Mouse (Mus musculus) stomach, embryonic 14.5 days (tissue): Measurements from ENCODE around the gene Rbpj. TPM values are rescaled to one million over a fixed set of nuclear protein-coding genes. Genes with fewer than 3 reads are reported as not detected.
A peak's percentile ranks its signal among the peaks of the same experiment; 100 is the strongest.

ENCODE experiments used
- ATAC-seq: fragments of 200-750 bp; cut with Nextera tagmentation; 2 replicates; pipeline ENCODE4 v1.8.0; 2017; ENCODE audit warnings: low read depth, moderate TSS enrichment; ENCODE audit not compliant: insufficient number of reproducible peaks, insufficient read depth, low FRiP score
- H3K27ac ChIP-seq: fragments of 300-500 bp; sonication (generic); 2 replicates; pipeline ENCODE4 v1.5.1; 2014; ENCODE audit warnings: mild to moderate bottlenecking, low read length, moderate library complexity, mixed read lengths
- H3K27me3 ChIP-seq: fragments of 300-500 bp; sonication (generic); 2 replicates; pipeline ENCODE4 v1.6.1; 2014; ENCODE audit warnings: low read length, control low read depth, mixed read lengths; ENCODE audit not compliant: control insufficient read depth, insufficient read depth
- H3K36me3 ChIP-seq: fragments of 300-500 bp; sonication (generic); 2 replicates; pipeline ENCODE4 v1.6.1; 2014; ENCODE audit warnings: mild to moderate bottlenecking, control low read depth, low read length, moderate library complexity, mixed read lengths; ENCODE audit not compliant: control insufficient read depth, insufficient read depth
- H3K4me1 ChIP-seq: fragments of 300-500 bp; sonication (generic); 2 replicates; pipeline ENCODE4 v1.6.1; 2014; ENCODE audit warnings: low read length, control low read depth, mixed read lengths; ENCODE audit not compliant: control insufficient read depth, insufficient read depth
- H3K4me2 ChIP-seq: fragments of 300-500 bp; sonication (generic); replicated peaks from 2 replicates; pipeline ENCODE4 v1.6.1; 2014; ENCODE audit warnings: low read depth, low read length, control low read depth
- H3K4me3 ChIP-seq: fragments of 300-500 bp; sonication (generic); 2 replicates; pipeline ENCODE4 v1.5.1; 2014; ENCODE audit warnings: low read depth, low read length, control low read depth
- H3K9ac ChIP-seq: fragments of 300-500 bp; sonication (generic); replicated peaks from 2 replicates; pipeline ENCODE4 v1.6.1; 2014; ENCODE audit warnings: low read depth, mild to moderate bottlenecking, control low read depth, low read length, moderate library complexity, mixed read lengths
- H3K9me3 ChIP-seq: fragments of 300-500 bp; sonication (generic); 2 replicates; pipeline ENCODE4 v1.6.1; 2016; ENCODE audit warnings: low read depth, low read length, control low read depth; ENCODE audit not compliant: control insufficient read depth
- WGBS: fragments of 180-500 bp; shearing (Covaris S2); extraction: QIAGEN DNeasy Blood & Tissue Kit; methylation state at CpG from one replicate; pipeline ENCODE4 v1.1.7; 2014; 5-methylcytosine and 5-hydroxymethylcytosine counted together
- polyA plus RNA-seq: library from polyadenylated mRNA; unstranded; fragments of >200 nt; fragmentation: Nextera tagmentation; extraction: Ambion mirVana; gene quantifications from 2 replicates; pipeline ENCODE4 v1.2.1, GENCODE M21; 2014

Rbpj gene
- 42.4 and 45.4 TPM in 2 replicates for polyA plus RNA-seq

DNA sequence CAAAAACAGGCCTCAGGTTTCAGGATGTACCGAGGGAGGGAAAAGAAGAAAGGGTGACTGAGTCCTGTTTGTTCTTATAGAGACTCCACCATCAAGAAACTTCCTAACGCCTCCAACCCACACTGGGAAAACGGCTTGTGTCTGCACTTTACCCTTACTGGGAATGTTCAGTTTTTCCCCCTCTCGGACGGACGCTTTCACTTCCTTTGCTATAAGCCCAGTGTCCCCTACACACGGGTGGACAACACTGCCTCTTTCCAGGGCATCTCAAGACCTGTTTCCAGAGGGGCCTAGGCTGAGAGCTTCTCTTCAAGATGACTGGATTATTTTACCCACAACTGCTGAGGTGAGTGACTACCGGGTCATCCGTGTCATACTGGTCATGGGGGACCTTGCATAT is at the start of gene Rbpj:
Rbpj (plus strand) TSS at position 270 of the 400 bp plus-strand sequence.
- Histone ChIP-seq H3K36me3 (no peaks in the 10 kb centered on the region), H3K9me3 (no peaks in the 10 kb centered on the region), H3K4me3 (no peak within 1 kb of the TSS), H3K27ac (no peak within 1 kb of the TSS), H3K9ac (no peak within 1 kb of the TSS), H3K4me1 (peaks cover 19% of the 10 kb centered on the region), H3K27me3 (no peaks in the 10 kb centered on the region), H3K4me2 (no peak within 1 kb of the TSS)
- 90% methylated on average over 9 of the region's 9 CpGs for WGBS
- no peak for ATAC-seq

DNA sequence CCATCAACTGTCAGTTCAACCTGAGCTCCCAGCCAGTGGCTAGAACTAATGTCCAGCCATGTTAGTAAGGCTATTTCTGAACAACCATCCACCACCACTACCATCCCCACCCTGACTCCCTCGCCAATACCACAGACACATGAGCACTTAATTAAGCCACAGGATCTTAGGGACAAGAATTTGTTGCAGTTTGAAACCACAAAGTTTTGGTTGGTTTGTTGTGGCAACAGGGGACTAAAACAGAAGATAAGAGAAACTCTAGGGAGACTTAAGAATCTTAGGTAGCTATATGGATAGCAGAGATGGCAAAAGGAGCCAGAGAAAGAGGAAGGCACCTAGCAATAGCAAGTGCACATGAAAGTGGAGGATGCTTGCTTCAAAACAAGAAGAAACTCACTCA is 45.2 kb upstream of the Rbpj start:
- 65% methylated on average over 1 of the region's 1 CpGs for WGBS
- H3K36me3 ChIP-seq, result no peaks in the 10 kb centered on the region
- H3K9me3 ChIP-seq, result no peaks in the 10 kb centered on the region
- no peak overlapping the region for H3K27ac ChIP-seq
- H3K9ac ChIP-seq, result no peak overlapping the region
- no peak for ATAC-seq
- H3K27me3 ChIP-seq, result no peaks in the 10 kb centered on the region
- H3K4me1 ChIP-seq, result no peaks in the 10 kb centered on the region
- H3K4me3 ChIP-seq, result no peak overlapping the region
- H3K4me2 ChIP-seq, result no peak overlapping the region

- WGBS, result 48% methylated on average over 4 of the region's 4 CpGs
- H3K36me3 ChIP-seq, result no peaks in the 10 kb centered on the region
- no peaks in the 10 kb centered on the region for H3K4me1 ChIP-seq
- H3K4me3 ChIP-seq, result no peak overlapping the region
- no peaks in the 10 kb centered on the region for H3K9me3 ChIP-seq
- no peak for ATAC-seq
- H3K27ac ChIP-seq, result no peak overlapping the region
- no peaks in the 10 kb centered on the region for H3K27me3 ChIP-seq
- H3K9ac ChIP-seq, result no peak overlapping the region
- H3K4me2 ChIP-seq, result no peak overlapping the region
These were observed 44.7 kb upstream of the Rbpj start for GRCm38 (mm10) chr5:53421291-53421690.

GRCm38 (mm10) chr5:53427411-53427810 is 38.5 kb upstream of the Rbpj start:
- H3K9ac ChIP-seq, result no peak overlapping the region
- H3K36me3 ChIP-seq, result no peaks in the 10 kb centered on the region
- ATAC-seq, result no peak
- no peaks in the 10 kb centered on the region for H3K27me3 ChIP-seq
- no peaks in the 10 kb centered on the region for H3K4me1 ChIP-seq
- no peak overlapping the region for H3K4me2 ChIP-seq
- WGBS, result 79% methylated on average over 4 of the region's 4 CpGs
- H3K4me3 ChIP-seq, result no peak overlapping the region
- no peaks in the 10 kb centered on the region for H3K9me3 ChIP-seq
- H3K27ac ChIP-seq, result no peak overlapping the region

- no peaks in the 10 kb centered on the region for H3K9me3 ChIP-seq
- H3K4me2 ChIP-seq, result no peak overlapping the region
- no peaks in the 10 kb centered on the region for H3K27me3 ChIP-seq
- H3K4me3 ChIP-seq, result no peak overlapping the region
- H3K27ac ChIP-seq, result peak overlapping the region; percentile 64; the same call in 1 of the 2 replicates
- H3K36me3 ChIP-seq, result no peaks in the 10 kb centered on the region
- ATAC-seq, result no peak
- 63% methylated on average over 10 of the region's 10 CpGs for WGBS
- no peak overlapping the region for H3K9ac ChIP-seq
- H3K4me1 ChIP-seq, result no peaks in the 10 kb centered on the region
These were observed 36.1 kb upstream of the Rbpj start for GRCm38 (mm10) chr5:53429683-53430477.

GRCm38 (mm10) chr5:53432451-53432850 is 33.5 kb upstream of the Rbpj start:
- Histone ChIP-seq H3K36me3 (no peaks in the 10 kb centered on the region), H3K27me3 (no peaks in the 10 kb centered on the region), H3K4me1 (no peaks in the 10 kb centered on the region), H3K27ac (no peak overlapping the region), H3K4me2 (no peak overlapping the region), H3K4me3 (no peak overlapping the region), H3K9me3 (no peaks in the 10 kb centered on the region), H3K9ac (no peak overlapping the region)
- no peak for ATAC-seq
- WGBS, result 79% methylated on average over 4 of the region's 4 CpGs

DNA sequence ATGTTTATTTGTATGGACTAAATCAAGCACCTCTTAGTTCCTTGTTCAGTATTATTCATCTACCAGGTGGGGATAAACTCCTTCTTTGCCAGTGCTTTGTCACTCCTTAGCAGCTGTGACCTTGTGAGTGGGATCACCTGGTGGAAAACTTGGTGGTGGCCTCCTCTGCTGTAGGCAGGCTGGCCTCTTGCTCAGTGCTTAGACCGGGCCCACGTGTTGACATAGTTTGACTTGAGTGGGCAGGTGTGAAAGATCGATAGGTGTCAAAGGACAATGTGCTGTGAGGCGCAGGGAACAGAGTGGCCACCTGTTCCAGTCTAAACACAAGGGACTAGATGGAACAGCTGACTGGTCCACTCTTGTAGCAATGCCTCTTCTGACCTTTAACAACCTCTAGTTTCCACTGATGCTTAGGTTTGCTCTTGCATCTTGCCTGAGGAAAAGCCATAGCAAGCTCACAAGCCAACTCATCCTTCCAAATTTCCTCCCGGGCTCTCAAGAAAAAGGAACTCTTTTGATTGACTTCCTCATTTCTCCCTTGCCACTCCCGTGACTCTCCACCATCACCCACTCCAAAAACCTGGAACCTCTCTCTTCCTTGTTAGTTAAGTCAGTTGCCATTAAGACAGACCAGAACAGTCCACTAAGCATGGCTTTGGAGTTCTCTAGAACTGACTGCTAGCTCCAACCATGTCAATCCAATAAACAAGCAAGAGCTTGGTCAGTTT is 28.9 kb upstream of the Rbpj start:
- no peak for ATAC-seq
- 81% methylated on average over 6 of the region's 6 CpGs for WGBS
- Histone ChIP-seq H3K4me2 (no peak overlapping the region), H3K4me3 (no peak overlapping the region), H3K9ac (no peak overlapping the region), H3K4me1 (peaks cover 11% of the 10 kb centered on the region; the same call in 1 of the 2 replicates), H3K27me3 (no peaks in the 10 kb centered on the region), H3K27ac (peak overlapping the region; percentile 29; the same call in 1 of the 2 replicates), H3K9me3 (no peaks in the 10 kb centered on the region), H3K36me3 (no peaks in the 10 kb centered on the region)

DNA sequence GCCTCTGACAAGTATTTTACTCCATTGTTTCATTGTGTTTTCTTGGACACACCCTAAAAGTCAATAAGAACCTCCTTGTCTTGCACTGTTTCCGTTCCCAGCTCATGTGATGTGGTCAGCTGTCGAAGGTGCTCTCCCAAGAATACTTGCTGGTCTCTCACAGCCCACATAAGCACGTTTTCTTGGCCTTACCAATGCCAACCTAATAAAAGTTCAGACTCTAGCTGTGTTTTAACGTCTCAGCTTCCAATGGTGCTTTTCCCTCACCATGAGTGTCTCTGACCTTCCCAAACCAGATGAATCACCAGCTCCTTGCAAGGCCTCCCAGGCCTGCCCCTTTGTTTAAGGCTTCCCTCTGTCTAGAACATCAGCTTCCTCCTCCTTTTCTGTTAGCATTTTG is 28.2 kb upstream of the Rbpj start:
- Histone ChIP-seq H3K9me3 (no peaks in the 10 kb centered on the region), H3K4me1 (peaks cover 11% of the 10 kb centered on the region; the same call in 1 of the 2 replicates), H3K27ac (peak overlapping the region; percentile 29; the same call in 1 of the 2 replicates), H3K9ac (no peak overlapping the region), H3K36me3 (no peaks in the 10 kb centered on the region), H3K4me2 (no peak overlapping the region), H3K4me3 (no peak overlapping the region), H3K27me3 (no peaks in the 10 kb centered on the region)
- ATAC-seq, result peak; percentile 42; the same call in 1 of the 2 replicates
- WGBS, result 63% methylated on average over 4 of the region's 4 CpGs
